ENCODE assay signal across 9 mouse cellular contexts in genomic region chr9:29661468-29662145, GRCm38 (mm10).
DNase-seq lines count a peak whose midpoint lies in the region; ATAC-seq and TF ChIP-seq lines count a peak whose summit lies in the region.
"Had no signal": no experiment of that assay in that cellular context is flagged by ENCODE, and none has a peak within 500 bp of the region (broad histone marks: within the 10 kb centered on the region; RNA-seq: fewer than 3 reads in every experiment).

No protein-coding gene starts in this region.

- no peak overlapping the region for H3K4me3 ChIP-seq in heart, postnatal 0 days (ENCODE audit: low read depth, low read length)
- no peak overlapping the region for H3K4me3 ChIP-seq in heart, embryonic 11.5 days (ENCODE audit: low read depth, low read length)
- no peak overlapping the region for H3K4me3 ChIP-seq in neural tube, embryonic 12.5 days
- H3K4me3 ChIP-seq: limb, embryonic 15.5 days had no signal

- H3K9me3 ChIP-seq in heart, postnatal 0 days (replicated peaks; ENCODE audit: control insufficient read depth, low read length): no peaks in the 10 kb centered on the region
- H3K9me3 ChIP-seq in heart, embryonic 11.5 days (replicated peaks; ENCODE audit: control insufficient read depth, low read length): no peaks in the 10 kb centered on the region
- no peaks in the 10 kb centered on the region for H3K9me3 ChIP-seq in neural tube, embryonic 12.5 days
- H3K9me3 ChIP-seq: limb, embryonic 15.5 days had no signal

- no peak overlapping the region for H3K4me2 ChIP-seq in heart, postnatal 0 days (ENCODE audit: low read depth, low read length)
- H3K4me2 ChIP-seq in heart, embryonic 11.5 days: no peak overlapping the region
- H3K4me2 ChIP-seq in neural tube, embryonic 12.5 days (replicated peaks): no peak overlapping the region
- H3K4me2 ChIP-seq: limb, embryonic 15.5 days had no signal

- H3K9ac ChIP-seq in heart, postnatal 0 days (replicated peaks; ENCODE audit: low read depth, low read length): no peak overlapping the region
- H3K9ac ChIP-seq in heart, embryonic 11.5 days (ENCODE audit: low read depth, low read length): no peak overlapping the region
- no peak overlapping the region for H3K9ac ChIP-seq in neural tube, embryonic 12.5 days
- H3K9ac ChIP-seq: limb, embryonic 15.5 days had no signal

- WGBS in heart, postnatal 0 days: 11% methylated on average over 3 of the region's 3 CpGs
- 9% methylated on average over 3 of the region's 3 CpGs for WGBS in heart, embryonic 11.5 days (ENCODE audit: insufficient replicate concordance)
- 21% methylated on average over 3 of the region's 3 CpGs for WGBS in neural tube, embryonic 12.5 days

- H3K4me1 ChIP-seq in heart, postnatal 0 days (ENCODE audit: control insufficient read depth, insufficient read depth): no peaks in the 10 kb centered on the region
- H3K4me1 ChIP-seq in heart, embryonic 11.5 days (ENCODE audit: control insufficient read depth, insufficient read depth, low read length): no peaks in the 10 kb centered on the region
- H3K4me1 ChIP-seq in neural tube, embryonic 12.5 days: peaks cover 13% of the 10 kb centered on the region
- H3K4me1 ChIP-seq: limb, embryonic 15.5 days had no signal

- peak; percentile 91 for TF ChIP-seq CTCF in heart, postnatal 0 days (IDR thresholded peaks at IDR 0.05; ENCODE audit: low read depth)

- intact Hi-C loops in left cerebral cortex, postnatal 25 days (cut with DNase I): loop anchor here (2.0 to 10.0 kb wide), 6 partner anchors 203 to 765 kb away; partner anchors contain the start of genes Ntm and Snx19

- peak; percentile 46 for DNase-seq in heart, postnatal 0 days (ENCODE audit: low spot score)
- peak; percentile 40 for DNase-seq in ES-CJ7 (ENCODE audit: low read depth, low spot score)
- DNase-seq in cerebellum, adult 8-10 months: peak; percentile 71
- peak; percentile 56 to 77 for DNase-seq in frontal cortex, postnatal 36 days (ENCODE audit: low spot score in 2 of 2)
- DNase-seq in left cerebral cortex, postnatal 25 days (ENCODE audit: low spot score in 2 of 2): peak; percentile 65 to 76

- TF ChIP-seq EP300 in heart, postnatal 0 days (IDR thresholded peaks at IDR 0.05; ENCODE audit: low read depth): no peak

- no peaks in the 10 kb centered on the region for H3K27me3 ChIP-seq in heart, postnatal 0 days (ENCODE audit: control insufficient read depth, insufficient read depth, low read length)
- H3K27me3 ChIP-seq in heart, embryonic 11.5 days (ENCODE audit: control insufficient read depth, insufficient read depth, low read length): no peaks in the 10 kb centered on the region
- H3K27me3 ChIP-seq in neural tube, embryonic 12.5 days (replicated peaks): peaks cover 3% of the 10 kb centered on the region; the same call in 1 of the 2 replicates

- H3K27ac ChIP-seq in heart, postnatal 0 days (ENCODE audit: low read depth): no peak overlapping the region
- H3K27ac ChIP-seq in heart, embryonic 11.5 days (ENCODE audit: low read depth, low read length): no peak overlapping the region
- H3K27ac ChIP-seq in neural tube, embryonic 12.5 days: no peak overlapping the region
- H3K27ac ChIP-seq: limb, embryonic 15.5 days had no signal

- H3K36me3 ChIP-seq in heart, postnatal 0 days (replicated peaks; ENCODE audit: control insufficient read depth, insufficient read depth, low read length): no peaks in the 10 kb centered on the region
- H3K36me3 ChIP-seq in heart, embryonic 11.5 days (ENCODE audit: control insufficient read depth, insufficient read depth, low read length): no peaks in the 10 kb centered on the region
- no peaks in the 10 kb centered on the region for H3K36me3 ChIP-seq in neural tube, embryonic 12.5 days
- H3K36me3 ChIP-seq: limb, embryonic 15.5 days had no signal

- ATAC-seq in heart, postnatal 0 days (ENCODE audit: insufficient read depth, low read depth): no peak
- ATAC-seq in heart, embryonic 11.5 days (replicated peaks; ENCODE audit: insufficient number of reproducible peaks, low FRiP score, low TSS enrichment): no peak
- ATAC-seq in neural tube, embryonic 12.5 days (ENCODE audit: low FRiP score, low read depth): peak; percentile 63
- ATAC-seq in activated CD4-positive, CD25-positive, alpha-beta regulatory T cell, adult 4 months: no peak
